Mouse (Mus musculus) layer of hippocampus, postnatal 14 days (tissue): ENCODE measurements around the gene Fam186a. TPM values are rescaled to one million over a fixed set of nuclear protein-coding genes. Genes with fewer than 3 reads are reported as not detected.
"Not testable (repeated sequence)": the region's sequence is repeated elsewhere in the genome, so short reads cannot be mapped to it uniquely, and the experiment has no call there.

ENCODE experiments used
- DNase-seq, 2 experiments: peaks; one replicate each; pipeline ENCODE4 v3.0.0; 2021 to 2022; ENCODE audit warnings: low spot score in 2 of 2, mixed read lengths in 1 of 2
- long read RNA-seq, 2 experiments: library from polyadenylated mRNA; stranded (forward); transcript quantifications; one replicate each; pipeline ENCODE4 v2.0.0; 2021
- total RNA-seq, 2 experiments: library from RNA; stranded (reverse); gene quantifications; 2 replicates each; pipeline ENCODE4 v1.2.3; 2021

Fam186a gene
- total RNA-seq = under 1 TPM; 0.02 to 0.07 TPM
- long read RNA-seq, experiment 1 = 0 reads
- long read RNA-seq, experiment 2 = 0 reads

GRCm38 (mm10) chr15:99966961-99967360 is at the start of gene Fam186a:
Fam186a (minus strand) TSS chr15:99967061.
- DNase-seq = no peak

GRCm38 (mm10) chr15:100006180-100006579 is 39.3 kb upstream of the Fam186a start:
- DNase-seq = no peak

- no peak for DNase-seq
These were observed 37.9 kb upstream of the Fam186a start for GRCm38 (mm10) chr15:100004677-100005273.

- DNase-seq = no peak
These were observed 32.5 kb upstream of the Fam186a start for GRCm38 (mm10) chr15:99999390-99999789.

- DNase-seq = no peak
These were observed 30.4 kb upstream of the Fam186a start for GRCm38 (mm10) chr15:99997114-99997804.

- DNase-seq = no peak
These were observed 26.2 kb upstream of the Fam186a start for GRCm38 (mm10) chr15:99993100-99993499.

- no peak for DNase-seq
These were observed 12.9 kb upstream of the Fam186a start for GRCm38 (mm10) chr15:99979715-99980114.

GRCm38 (mm10) chr15:99979266-99979665 is 12.4 kb upstream of the Fam186a start:
- no peak for DNase-seq

GRCm38 (mm10) chr15:99976121-99976520 is 9.3 kb upstream of the Fam186a start:
- DNase-seq = not testable (repeated sequence)

GRCm38 (mm10) chr15:99974476-99975220 is 7.8 kb upstream of the Fam186a start:
- no peak for DNase-seq

- peak; percentile 3 to 31 for DNase-seq
These were observed 6.4 kb upstream of the Fam186a start for GRCm38 (mm10) chr15:99972989-99973911.

- peak; percentile 95 to 96 for DNase-seq
These were observed 5.6 kb upstream of the Fam186a start for GRCm38 (mm10) chr15:99972361-99972988.

- peak in 1 of 2 experiments; percentile 9 for DNase-seq
These were observed 3.7 kb upstream of the Fam186a start for GRCm38 (mm10) chr15:99970606-99971005.

GRCm38 (mm10) chr15:99969765-99970164 is 2.9 kb upstream of the Fam186a start, which contains the start of gene Larp4:
Larp4 (plus strand) TSS chr15:99970065.
- not testable (repeated sequence) for DNase-seq

- no peak for DNase-seq
These were observed 1.6 kb downstream of the Fam186a start for GRCm38 (mm10) chr15:99965103-99965775.

GRCm38 (mm10) chr15:99955324-99955723 is 11.5 kb downstream of the Fam186a start:
- DNase-seq = no peak

- no peak for DNase-seq
These were observed 25.8 kb downstream of the Fam186a start for GRCm38 (mm10) chr15:99940970-99941630.

- DNase-seq = no peak
These were observed 26.4 kb downstream of the Fam186a start for GRCm38 (mm10) chr15:99940426-99940825.

GRCm38 (mm10) chr15:99937841-99938240 is 29.0 kb downstream of the Fam186a start:
- no peak for DNase-seq
